Mouse (Mus musculus): ENCODE measurements at regions not wholly inside any gene's neighbourhood (a gene's known extent, or its start where the extent isn't known, plus 50 kb on each side); places are given as distances from the start of the nearest gene placed in this dataset.

DNA sequence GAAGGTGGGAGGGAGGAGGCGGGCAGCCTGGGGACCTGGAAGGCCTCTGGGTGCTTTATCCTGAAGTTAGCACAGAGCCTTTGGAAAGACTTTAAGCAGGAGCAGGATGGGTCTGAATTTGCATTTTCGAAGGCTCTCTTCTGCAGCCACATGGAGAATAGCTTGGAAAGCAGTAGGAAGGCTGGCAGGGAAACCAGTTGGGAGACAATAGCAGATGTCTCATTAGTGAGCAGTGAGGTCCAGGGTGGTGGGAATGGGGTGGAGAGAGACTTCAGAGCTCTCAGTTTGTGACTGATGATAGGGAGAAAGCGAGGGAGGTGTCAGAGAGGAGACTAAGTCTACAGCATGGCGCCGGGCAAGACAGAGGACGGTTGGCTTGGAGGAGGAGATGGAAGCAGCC lies 199.1 kb downstream of the Cbln1 start:
- CTCF ChIA-PET, result no interaction called here

DNA sequence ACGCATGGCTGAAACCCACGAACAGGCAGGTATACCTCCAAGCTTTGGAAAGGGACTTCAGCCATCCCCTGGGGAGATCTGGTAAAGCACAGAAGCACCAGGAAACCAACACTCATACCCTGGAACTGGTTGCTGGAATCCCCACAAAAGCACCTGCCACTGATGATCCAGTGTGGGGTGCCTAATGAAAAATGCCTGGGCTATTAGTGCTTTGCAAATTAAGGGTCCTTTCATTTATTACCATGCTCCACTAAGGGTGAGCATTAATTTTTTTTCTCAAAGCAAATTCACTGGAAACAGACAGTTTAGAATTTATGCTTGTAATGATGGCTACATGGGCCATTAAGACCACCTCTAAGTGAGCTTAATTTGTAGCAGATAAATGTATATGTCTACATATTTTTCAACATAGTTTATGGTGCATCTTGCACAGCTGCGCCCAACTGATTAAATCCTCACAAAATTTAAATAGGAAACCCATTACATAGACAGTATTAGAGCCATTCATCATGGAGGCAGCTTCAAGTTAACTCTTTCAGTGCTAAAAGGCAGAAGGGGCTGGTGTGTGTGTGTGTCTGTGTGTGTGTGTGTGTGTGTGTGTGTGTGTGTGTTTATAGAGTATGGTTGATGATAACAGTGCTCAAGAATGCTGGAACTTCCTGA lies 201.8 kb downstream of the Cbln1 start:
- CTCF ChIA-PET, result no interaction called here

DNA sequence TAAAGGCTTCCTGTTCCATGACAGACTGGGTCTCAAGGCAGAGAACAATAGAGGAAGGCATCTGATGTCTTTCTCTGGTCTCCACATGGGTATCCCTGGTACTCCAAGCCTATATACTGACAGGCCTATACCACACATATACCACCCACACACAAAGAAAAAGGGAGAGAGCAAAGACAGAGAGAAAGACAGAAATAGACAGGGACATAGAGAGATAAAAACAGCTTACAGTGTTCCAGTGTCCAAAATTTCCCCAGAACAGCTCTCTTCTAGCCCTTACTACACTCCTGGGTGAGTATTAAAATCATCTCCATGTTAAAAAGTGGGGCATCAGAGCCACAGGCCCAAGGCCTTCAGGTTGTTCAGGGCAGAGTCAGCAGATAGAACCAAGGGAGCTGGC lies 204.2 kb downstream of the Cbln1 start:
- CTCF ChIA-PET, result no interaction called here

DNA sequence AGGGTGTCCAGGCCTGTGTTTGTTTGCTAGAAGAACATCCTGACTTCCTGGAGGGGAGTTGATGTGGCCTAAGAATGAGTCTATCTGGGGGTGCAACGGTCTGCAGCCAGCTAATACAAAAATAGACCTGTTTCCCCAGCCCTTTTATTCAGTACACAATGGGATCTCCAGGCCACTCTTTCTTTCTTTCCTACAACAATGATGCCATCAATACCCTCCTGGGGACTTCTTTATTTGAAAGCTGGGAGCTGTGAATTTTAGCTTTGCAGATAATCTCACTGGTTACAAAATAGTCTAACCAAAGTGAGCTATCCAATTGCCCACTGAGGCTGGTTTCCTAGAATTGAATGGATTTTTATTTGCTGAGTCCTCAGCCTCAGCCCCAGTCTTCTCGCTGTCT lies 207.4 kb downstream of the Cbln1 start:
- CTCF ChIA-PET, result no interaction called here

DNA sequence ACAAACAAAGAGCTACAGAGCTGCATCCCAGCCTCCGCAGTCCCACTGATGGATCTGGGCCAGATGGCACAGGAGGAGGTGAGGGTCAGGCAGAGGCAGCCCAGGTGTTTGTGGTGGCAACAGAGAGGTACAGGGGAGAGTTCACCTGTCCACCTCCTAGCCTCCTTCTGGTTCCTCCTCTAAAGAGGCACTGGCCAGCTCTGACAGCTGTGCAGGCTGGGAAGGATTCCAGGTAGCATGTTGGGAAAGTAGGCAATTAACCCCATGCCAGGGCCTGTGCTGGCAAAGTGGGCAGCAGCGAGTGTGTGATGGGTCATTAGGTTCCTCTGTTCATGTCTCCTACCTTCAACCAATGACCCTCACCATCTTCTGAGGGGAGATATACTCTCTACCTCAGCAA lies 212.1 kb downstream of the Cbln1 start:
- CTCF ChIA-PET, result no interaction called here

DNA sequence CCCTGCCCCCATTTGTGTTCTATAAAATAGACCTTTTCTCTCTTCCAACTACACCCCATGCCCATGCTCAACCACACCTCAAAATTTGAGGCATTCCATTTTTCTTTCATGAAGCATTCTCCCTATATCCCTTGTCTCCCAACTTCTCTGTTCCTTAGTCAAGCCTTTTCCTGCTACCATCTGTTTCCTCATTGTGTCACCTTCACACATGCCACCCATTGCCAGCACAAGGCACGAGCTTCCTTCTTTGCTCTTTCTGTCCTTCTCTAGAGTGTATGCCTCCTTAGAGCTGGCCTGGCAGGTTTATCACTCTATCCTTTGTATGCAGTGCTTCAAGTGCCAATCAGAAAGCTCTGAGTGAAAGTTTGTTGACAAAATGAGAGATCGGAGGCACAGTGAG lies 229.7 kb downstream of the Cbln1 start:
- CTCF ChIA-PET, result no interaction called here

DNA sequence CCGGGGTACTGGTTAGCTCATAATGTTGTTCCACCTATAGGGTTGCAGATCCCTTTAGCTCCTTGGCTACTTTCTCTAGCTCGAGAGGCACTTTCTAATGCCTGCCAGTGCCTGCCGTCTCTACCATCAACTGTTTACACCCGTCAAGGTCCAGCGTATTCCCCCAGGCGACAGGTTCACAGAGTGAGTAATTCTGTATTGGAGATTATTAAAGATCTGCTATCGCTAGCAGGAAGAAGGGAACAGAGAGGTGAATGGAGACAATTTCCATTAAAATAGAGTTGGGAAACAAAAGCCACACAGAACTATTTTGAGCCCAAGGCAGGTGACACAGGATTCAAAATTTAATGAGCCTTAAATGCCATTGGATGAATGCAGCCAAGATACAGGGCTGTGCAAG lies 235.2 kb downstream of the Cbln1 start:
- CTCF ChIA-PET, result no interaction called here

DNA sequence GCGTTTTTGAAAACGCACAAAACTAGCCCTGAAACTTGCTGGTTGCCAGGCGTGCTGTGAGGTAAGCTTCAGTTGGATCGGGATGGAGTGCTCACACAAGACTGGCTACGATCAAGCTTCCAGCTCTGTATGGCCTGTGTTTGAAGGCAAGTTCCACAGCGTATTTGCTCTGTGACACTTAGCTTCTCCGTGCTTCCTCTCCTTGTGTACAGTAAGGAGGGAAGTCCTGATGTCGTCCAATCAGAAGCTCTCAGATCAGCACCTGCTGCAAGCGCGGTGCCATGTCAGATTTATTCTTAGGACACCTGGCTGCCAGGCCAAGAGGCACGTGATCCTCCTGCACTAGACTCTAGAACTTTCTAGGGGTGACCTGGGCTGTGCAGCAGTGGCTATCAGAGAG lies 236.0 kb downstream of the Cbln1 start:
- CTCF ChIA-PET, result no interaction called here

DNA sequence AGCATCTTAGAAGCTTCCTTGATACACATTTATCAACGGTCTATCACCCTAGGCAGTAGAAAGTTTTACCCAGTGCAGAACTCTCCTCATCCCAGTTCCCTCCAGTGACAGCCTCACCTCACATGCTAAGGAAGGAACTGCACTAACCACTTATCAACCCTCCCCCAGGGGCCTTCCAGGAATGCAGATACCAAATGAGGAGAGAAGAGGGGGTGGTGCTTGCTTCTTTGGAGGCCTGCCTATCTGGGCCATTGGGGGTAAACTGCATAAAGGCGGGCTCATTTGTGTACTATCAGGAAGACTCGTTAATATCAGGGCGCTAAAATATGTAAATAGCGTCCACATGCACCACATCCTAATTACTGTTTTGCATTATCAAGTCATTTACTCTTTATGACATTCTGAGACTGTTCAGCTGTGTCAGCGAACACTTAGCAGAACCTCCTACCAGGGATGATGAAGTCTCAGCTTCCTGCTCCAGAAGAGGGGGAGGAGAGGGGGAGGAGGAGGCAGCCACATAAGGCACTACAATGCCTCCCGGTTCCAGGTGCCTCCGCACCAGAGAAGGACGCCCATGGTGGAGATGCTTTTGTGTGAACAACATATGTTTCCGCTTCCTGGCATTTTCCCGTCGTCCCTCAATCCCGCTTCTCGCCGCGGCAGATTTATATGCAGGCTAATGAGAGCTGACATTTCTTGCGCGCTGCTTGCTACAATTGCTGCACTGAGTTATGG lies 236.9 kb downstream of the Cbln1 start:
- CTCF ChIA-PET, result no interaction called here

DNA sequence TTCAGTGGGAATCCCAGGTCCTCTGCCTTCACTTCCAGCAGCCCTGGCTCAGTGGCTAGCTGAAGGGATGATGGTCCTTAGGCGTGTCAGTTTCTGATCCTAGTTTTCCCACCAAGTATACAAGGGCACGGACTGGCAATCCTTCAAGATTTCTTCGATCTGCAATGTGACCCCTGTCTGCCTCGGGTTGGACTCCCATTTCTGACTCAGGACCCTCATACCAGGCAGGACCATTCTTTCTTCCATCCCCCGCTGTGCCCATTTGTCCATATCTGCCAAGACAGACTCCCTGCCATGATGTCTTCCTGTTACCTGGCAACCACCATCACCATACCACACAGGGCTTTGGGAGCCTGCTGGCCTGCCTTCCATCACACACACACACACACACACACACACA lies 238.1 kb downstream of the Cbln1 start:
- CTCF ChIA-PET, result no interaction called here

DNA sequence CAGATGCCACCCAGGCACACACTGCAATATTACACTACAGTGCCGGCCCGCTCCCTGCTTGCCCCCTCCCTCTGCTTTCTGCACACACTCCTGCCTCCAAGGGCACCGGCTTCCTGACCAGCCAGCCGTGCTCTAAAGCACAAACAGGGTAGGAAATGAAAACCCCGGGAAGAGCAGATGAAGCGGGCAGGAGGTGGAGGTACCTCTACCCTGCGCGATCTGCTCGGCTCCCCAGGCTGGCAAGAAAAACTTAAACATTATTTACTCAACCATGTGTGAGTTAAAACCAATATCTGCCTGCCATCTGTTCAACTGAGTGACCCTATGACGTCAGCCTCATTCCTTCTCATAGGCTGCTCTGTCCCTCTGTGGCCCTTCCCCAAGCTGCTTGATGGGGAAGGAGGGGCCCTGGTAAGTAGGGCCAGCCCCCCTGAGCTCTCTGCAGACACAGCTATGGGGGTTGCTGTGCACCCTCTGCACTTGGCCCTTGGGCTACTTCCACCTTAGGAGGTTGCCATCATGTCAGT lies 238.5 kb downstream of the Cbln1 start:
- CTCF ChIA-PET, result no interaction called here

DNA sequence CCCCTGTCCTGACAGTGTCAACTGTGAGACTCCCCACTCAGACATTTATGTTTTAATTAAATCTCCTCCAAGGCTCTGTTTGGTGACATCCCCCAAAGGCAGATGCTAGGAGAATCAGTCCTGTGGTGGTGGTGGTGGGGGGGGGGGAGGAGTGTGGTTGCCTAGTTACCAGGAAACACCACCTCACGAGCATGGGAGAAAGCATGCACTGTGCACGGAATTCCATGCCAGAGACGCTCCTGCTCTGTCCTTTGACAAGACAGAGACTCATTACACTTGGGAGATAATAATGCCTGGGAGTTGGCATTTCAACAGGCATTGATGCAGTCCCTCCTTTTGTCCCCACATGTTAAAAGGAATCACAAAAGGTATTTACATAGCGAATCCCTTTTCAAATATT lies 240.6 kb downstream of the Cbln1 start:
- CTCF ChIA-PET, result no interaction called here

DNA sequence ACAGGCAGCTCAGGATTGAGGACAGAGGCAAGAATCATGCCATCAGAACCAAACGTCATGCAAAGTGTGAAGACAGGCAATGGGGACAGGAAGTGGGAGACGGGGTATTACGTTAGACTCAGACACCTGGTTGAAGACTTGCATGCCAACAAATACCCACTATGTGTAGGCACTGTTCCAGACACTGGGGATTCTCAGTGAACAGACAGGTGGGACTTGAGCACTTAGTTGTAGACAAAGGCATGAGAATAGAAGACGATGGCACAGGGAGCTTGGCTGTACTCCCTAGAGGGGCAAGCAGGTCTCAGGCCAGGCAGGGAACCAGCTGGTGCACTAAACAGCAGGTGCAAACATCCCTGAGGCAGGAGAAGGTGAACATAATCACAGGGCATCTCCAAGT lies 242.3 kb downstream of the Cbln1 start:
- CTCF ChIA-PET, result no interaction called here

DNA sequence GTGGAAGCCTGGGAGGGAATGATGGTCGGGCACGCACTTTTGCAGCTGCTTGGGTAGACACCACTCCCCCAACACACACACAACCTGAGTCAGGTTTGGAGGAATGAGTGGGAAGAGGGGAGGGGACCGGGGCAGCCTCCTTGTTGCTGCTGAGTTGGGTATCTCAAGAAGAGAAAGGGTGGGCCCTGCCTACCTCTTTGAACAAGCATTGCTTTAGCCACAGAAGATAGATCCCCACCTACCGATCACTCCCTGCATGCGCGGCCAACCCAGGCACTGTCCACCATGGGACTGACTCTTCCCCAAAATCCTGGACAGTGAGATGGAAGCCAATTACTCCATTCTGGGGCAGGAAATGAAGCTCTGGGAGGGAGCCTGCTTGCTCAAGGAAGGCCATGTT lies 243.2 kb downstream of the Cbln1 start:
- CTCF ChIA-PET, result no interaction called here

DNA sequence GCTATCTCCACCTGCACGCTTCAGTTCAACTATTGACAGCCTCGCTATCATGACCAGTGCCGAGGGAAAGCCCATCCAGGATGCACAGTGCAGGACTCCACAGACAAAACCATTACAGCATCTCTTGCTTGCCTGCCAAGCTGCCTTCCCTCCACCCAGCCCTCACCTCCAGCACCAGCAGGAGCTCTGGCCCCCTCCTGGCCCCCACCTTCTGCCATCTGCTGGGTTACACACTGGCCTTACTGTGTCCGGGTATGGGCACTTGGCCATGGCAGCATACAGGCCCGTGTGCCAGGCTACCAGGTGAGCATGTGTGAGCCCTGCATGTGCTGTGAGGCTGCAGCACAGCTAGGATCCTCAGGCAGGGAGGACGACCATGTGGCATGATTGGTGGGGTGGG lies 243.6 kb downstream of the Cbln1 start:
- CTCF ChIA-PET, result no interaction called here

DNA sequence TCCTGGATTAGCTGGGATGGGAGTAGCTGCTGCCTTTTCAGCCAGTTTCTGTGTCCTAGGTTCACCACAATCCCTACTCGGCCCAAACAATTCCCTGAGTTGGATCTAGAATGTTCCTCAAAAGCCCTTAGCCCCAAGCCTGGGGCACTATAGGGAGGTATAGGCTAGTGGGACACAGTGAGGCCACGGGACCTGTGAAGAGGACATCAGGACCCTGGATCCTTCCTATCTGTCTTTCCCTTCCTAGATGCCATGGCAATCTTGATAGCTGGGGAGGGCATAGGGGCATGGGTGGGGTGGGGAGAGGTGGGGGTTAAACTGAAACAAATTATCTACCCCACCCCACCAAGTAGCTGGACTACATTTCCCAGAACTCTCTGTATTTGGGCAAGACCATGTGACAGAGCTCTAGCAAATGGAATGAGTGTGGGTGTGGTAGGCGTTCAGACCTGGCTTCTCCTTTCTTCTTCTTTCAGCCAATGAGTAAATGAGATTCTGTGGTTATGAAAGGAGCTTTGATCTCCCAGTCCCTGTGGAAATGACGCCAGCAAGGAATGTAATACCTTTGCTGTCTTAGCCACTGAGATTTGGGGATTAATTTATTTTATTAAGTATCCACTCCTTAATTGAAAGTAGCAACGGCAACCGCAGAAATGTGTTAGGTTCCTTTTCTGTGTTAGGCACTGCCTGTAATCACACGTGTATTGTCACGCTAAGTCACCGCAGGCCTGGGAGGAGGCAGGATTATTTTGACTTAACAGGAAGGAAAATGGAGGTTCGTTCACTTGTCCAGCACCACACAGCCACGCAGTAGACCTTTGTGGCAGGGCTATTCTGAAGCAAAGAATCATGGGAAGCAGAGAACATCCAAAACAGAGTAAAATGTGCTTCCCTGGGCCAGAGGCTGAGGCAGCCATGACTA lies 246.6 kb downstream of the Cbln1 start:
- CTCF ChIA-PET, result no interaction called here

DNA sequence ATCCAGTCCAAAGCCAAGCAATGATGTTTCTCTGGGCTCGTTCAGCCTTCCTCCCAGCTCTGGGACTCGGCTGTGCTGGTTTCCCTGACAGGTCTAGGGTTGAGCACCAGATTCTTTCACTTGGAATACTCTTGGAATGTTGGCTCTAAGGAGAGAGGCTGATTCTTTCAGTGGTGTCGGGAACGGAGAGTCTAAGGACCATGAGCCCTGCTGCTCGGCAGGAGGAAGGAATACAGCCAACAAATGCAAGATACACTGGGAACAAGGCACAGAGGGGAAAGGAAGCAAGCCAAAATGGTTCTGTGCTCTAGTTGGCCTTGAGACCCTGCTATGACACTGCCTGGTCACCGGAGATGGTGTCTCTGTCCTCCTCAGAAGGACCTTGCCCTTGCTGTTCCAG lies 251.8 kb downstream of the Cbln1 start:
- CTCF ChIA-PET, result no interaction called here

DNA sequence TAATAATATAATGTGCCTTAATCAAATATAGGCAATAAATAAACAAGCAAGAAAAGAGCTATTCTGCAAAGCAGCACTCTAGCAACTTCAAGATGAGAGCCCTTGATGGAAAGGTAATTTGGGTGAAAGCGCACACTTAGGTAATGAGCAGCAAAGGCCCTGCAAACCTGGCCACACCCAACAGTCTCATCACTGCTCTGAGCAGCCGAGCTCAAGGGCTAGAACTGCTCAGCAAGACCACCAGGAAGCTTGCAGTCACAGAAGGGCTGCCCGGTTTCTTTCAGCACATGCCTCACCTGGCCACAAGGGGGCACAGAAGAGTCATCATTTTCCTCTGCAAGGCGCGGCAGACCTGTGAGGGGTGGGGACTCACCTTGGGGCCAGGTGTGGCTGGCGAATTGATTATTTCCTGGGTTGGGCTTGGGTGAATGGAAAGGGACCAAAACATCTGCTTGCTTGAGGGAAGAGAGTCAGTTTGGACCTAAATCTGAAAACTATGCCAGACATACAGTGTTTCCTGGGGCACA lies 253.4 kb downstream of the Cbln1 start:
- CTCF ChIA-PET, result no interaction called here

DNA sequence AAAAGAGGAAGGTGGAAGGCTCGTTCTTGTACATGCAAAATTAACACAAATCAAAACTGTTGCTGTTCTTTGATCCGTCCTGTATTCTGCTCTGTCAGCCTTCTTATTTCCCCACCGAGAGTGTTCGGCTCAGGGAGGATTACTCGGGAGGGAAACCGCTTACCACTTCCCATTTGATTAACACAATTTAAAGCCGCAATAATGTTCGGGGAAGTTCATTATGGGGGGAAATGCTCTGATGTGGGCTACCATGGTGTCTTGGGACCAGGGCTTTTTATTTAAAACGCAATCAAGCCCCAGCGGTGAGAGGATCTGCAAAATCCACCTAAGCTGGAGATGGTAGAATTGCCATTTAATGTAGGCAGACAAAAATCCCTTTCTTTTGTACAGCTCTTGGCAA lies 257.4 kb downstream of the Cbln1 start:
- CTCF ChIA-PET, result no interaction called here

DNA sequence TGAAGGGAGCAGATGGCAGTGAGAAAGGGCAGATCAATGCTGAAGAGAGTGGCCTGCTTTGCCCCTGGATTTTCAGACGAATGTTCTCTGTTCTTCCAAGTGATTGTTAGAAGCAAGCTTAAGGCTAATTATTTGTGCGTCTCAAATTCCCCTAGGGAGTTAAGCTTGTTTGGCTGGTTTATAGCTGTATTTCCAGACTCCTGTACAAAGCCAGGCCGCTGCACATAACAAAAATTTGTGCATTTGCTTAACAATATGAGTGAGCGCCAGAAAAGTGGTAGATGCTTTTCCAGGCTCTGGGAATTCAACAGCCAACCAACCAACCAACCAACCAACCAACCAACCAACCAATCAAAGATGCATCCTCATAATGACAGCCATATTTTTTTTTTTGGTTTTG lies 261.9 kb downstream of the Cbln1 start:
- CTCF ChIA-PET, result no interaction called here

DNA sequence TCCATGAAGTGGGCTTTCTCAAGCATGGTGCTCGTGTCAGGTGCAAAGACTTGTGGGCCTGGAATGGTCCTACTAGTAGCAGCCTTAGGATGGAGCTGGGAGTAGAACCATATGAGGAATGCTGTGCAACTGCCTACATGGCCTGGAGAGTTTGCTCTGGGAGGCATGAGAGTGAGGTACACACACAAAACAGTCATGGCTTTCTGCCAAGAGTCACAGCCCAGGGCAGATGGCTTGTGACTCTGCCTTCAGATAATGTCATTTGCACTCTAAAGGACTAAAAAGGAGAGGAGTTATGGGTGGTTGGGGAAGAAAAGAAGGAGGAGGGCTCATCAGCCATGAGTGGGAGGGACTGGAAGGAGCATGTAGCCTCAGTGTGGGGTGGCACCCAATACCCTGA lies 263.1 kb downstream of the Cbln1 start:
- CTCF ChIA-PET, result no interaction called here

DNA sequence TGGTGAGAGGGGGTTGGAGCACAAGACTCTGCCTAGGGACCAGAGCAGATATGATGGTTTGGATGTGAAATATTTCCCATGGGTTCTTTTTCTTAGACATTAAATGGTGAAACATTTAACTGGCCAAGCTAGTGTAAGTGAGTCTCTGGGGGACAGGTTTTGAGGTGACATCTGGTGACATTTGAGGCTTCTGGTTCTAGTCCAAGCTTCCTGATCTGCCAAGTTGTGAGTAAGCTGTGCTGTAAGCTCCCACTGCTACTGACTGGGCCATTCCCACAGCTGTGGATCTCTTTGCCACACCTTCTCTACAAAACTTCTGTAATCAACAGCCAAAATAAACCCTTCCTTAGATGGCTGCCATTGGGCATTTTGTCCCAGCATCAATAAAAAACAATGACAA lies 264.4 kb downstream of the Cbln1 start:
- CTCF ChIA-PET, result no interaction called here
